Mouse (Mus musculus) forebrain, embryonic 12.5 days (tissue): ENCODE measurements at regions not wholly inside any gene's neighbourhood (a gene's known extent, or its start where the extent isn't known, plus 50 kb on each side); places are given as distances from the start of the nearest gene placed in this dataset.
A peak's percentile ranks its signal among the peaks of the same experiment; 100 is the strongest.

Experiments used
- ATAC-seq: fragments of 200-750 bp; cut with Nextera tagmentation; 2 replicates; pipeline ENCODE4 v1.8.0; 2017; ENCODE audit warnings: moderate TSS enrichment; ENCODE audit not compliant: low FRiP score
- H3K27ac ChIP-seq: fragments of 300-500 bp; sonication (generic); 2 replicates; pipeline ENCODE4 v1.5.1; 2016; ENCODE audit warnings: mild to moderate bottlenecking
- H3K27me3 ChIP-seq: fragments of 300-500 bp; sonication (generic); 2 replicates; pipeline ENCODE4 v1.6.1; 2016; ENCODE audit warnings: mild to moderate bottlenecking
- H3K36me3 ChIP-seq: fragments of 300-500 bp; sonication (generic); replicated peaks from 2 replicates; pipeline ENCODE4 v1.6.1; 2016; ENCODE audit warnings: mild to moderate bottlenecking
- H3K4me1 ChIP-seq: fragments of 300-500 bp; sonication (generic); 2 replicates; pipeline ENCODE4 v1.6.1; 2016
- H3K4me2 ChIP-seq: fragments of 300-500 bp; sonication (generic); 2 replicates; pipeline ENCODE4 v1.6.1; 2016; ENCODE audit warnings: mild to moderate bottlenecking, moderate library complexity
- H3K4me3 ChIP-seq: fragments of 300-500 bp; sonication (generic); replicated peaks from 2 replicates; pipeline ENCODE4 v1.5.1; 2016; ENCODE audit warnings: mild to moderate bottlenecking
- H3K9ac ChIP-seq: fragments of 300-500 bp; sonication (generic); 2 replicates; pipeline ENCODE4 v1.6.1; 2016; ENCODE audit warnings: mild to moderate bottlenecking
- H3K9me3 ChIP-seq: fragments of 300-500 bp; sonication (generic); 2 replicates; pipeline ENCODE4 v1.6.1; 2016
- WGBS: fragments of 180-500 bp; shearing (Covaris S2); methylation state at CpG from one replicate; pipeline ENCODE4 v1.1.7; 2016; 5-methylcytosine and 5-hydroxymethylcytosine counted together

- 91% methylated on average over 12 of the region's 12 CpGs for WGBS
- no peak overlapping the region for H3K4me3 ChIP-seq
- no peak for ATAC-seq
These were observed 333.2 kb upstream of the Smc2 start for GRCm38 (mm10) chr4:52105887-52106286.

GRCm38 (mm10) chr4:52117765-52118290 is 321.2 kb upstream of the Smc2 start:
- no peak overlapping the region for H3K4me3 ChIP-seq
- H3K27me3 ChIP-seq: no peaks in the 10 kb centered on the region
- H3K9ac ChIP-seq: no peak overlapping the region
- no peaks in the 10 kb centered on the region for H3K9me3 ChIP-seq
- H3K4me1 ChIP-seq: no peaks in the 10 kb centered on the region
- H3K4me2 ChIP-seq: no peak overlapping the region
- ATAC-seq: no peak
- no peaks in the 10 kb centered on the region for H3K36me3 ChIP-seq
- 77% methylated on average over 4 of the region's 4 CpGs for WGBS
- no peak overlapping the region for H3K27ac ChIP-seq

More at GRCm38 (mm10) chr4:52105887-52106286, 333.2 kb upstream of the Smc2 start:
- Histone ChIP-seq H3K9me3 (no peaks in the 10 kb centered on the region), H3K9ac (no peak overlapping the region), H3K27ac (no peak overlapping the region), H3K36me3 (no peaks in the 10 kb centered on the region), H3K4me2 (no peak overlapping the region), H3K4me1 (no peaks in the 10 kb centered on the region), H3K27me3 (no peaks in the 10 kb centered on the region)

- Histone ChIP-seq H3K4me1 (no peaks in the 10 kb centered on the region), H3K36me3 (no peaks in the 10 kb centered on the region), H3K27ac (no peak overlapping the region), H3K4me2 (no peak overlapping the region), H3K9me3 (no peaks in the 10 kb centered on the region), H3K27me3 (no peaks in the 10 kb centered on the region), H3K9ac (no peak overlapping the region), H3K4me3 (no peak overlapping the region)
- ATAC-seq: no peak
- 54% methylated on average over 3 of the region's 3 CpGs for WGBS
These were observed 320.5 kb upstream of the Smc2 start for GRCm38 (mm10) chr4:52118439-52119072.

GRCm38 (mm10) chr4:52152565-52153164 is 286.4 kb upstream of the Smc2 start:
- Histone ChIP-seq H3K27me3 (no peaks in the 10 kb centered on the region), H3K4me3 (no peak overlapping the region), H3K4me1 (no peaks in the 10 kb centered on the region), H3K36me3 (no peaks in the 10 kb centered on the region), H3K4me2 (no peak overlapping the region), H3K9ac (no peak overlapping the region), H3K27ac (no peak overlapping the region), H3K9me3 (no peaks in the 10 kb centered on the region)
- ATAC-seq: no peak
- 85% methylated on average over 6 of the region's 6 CpGs for WGBS

GRCm38 (mm10) chr4:52176240-52176639 is 262.8 kb upstream of the Smc2 start:
- Histone ChIP-seq H3K27ac (no peak overlapping the region), H3K4me3 (no peak overlapping the region), H3K27me3 (no peaks in the 10 kb centered on the region), H3K4me2 (no peak overlapping the region), H3K9ac (no peak overlapping the region), H3K36me3 (no peaks in the 10 kb centered on the region), H3K9me3 (no peaks in the 10 kb centered on the region), H3K4me1 (no peaks in the 10 kb centered on the region)
- 80% methylated on average over 4 of the region's 4 CpGs for WGBS
- no peak for ATAC-seq

GRCm38 (mm10) chr4:52197777-52198176 is 241.3 kb upstream of the Smc2 start:
- WGBS: 89% methylated on average over 3 of the region's 3 CpGs
- no peaks in the 10 kb centered on the region for H3K36me3 ChIP-seq
- H3K27me3 ChIP-seq: no peaks in the 10 kb centered on the region
- no peaks in the 10 kb centered on the region for H3K9me3 ChIP-seq
- no peak overlapping the region for H3K4me3 ChIP-seq
- no peaks in the 10 kb centered on the region for H3K4me1 ChIP-seq
- ATAC-seq: no peak
- no peak overlapping the region for H3K9ac ChIP-seq
- H3K27ac ChIP-seq: no peak overlapping the region
- H3K4me2 ChIP-seq: no peak overlapping the region

- Histone ChIP-seq H3K27me3 (no peaks in the 10 kb centered on the region), H3K4me2 (no peak overlapping the region), H3K36me3 (no peaks in the 10 kb centered on the region), H3K4me3 (no peak overlapping the region), H3K9me3 (no peaks in the 10 kb centered on the region), H3K9ac (no peak overlapping the region), H3K27ac (no peak overlapping the region), H3K4me1 (peaks cover 8% of the 10 kb centered on the region; the same call in 1 of the 2 replicates)
- ATAC-seq: no peak
These were observed 228.4 kb upstream of the Smc2 start for GRCm38 (mm10) chr4:52210601-52211000.

GRCm38 (mm10) chr4:52211022-52211421 is 228.0 kb upstream of the Smc2 start:
- no peak overlapping the region for H3K9ac ChIP-seq
- no peaks in the 10 kb centered on the region for H3K27me3 ChIP-seq
- H3K4me2 ChIP-seq: no peak overlapping the region
- peak; percentile 34; the same call in 1 of the 2 replicates for ATAC-seq
- no peak overlapping the region for H3K4me3 ChIP-seq
- no peak overlapping the region for H3K27ac ChIP-seq
- no peaks in the 10 kb centered on the region for H3K9me3 ChIP-seq
- 41% methylated on average over 5 of the region's 5 CpGs for WGBS
- H3K36me3 ChIP-seq: no peaks in the 10 kb centered on the region
- H3K4me1 ChIP-seq: peaks cover 8% of the 10 kb centered on the region; the same call in 1 of the 2 replicates

- no peaks in the 10 kb centered on the region for H3K27me3 ChIP-seq
- H3K4me2 ChIP-seq: no peak overlapping the region
- peaks cover 8% of the 10 kb centered on the region; the same call in 1 of the 2 replicates for H3K4me1 ChIP-seq
- no peak overlapping the region for H3K4me3 ChIP-seq
- no peak overlapping the region for H3K27ac ChIP-seq
- 32% methylated on average over 3 of the region's 3 CpGs for WGBS
- H3K36me3 ChIP-seq: no peaks in the 10 kb centered on the region
- no peaks in the 10 kb centered on the region for H3K9me3 ChIP-seq
- H3K9ac ChIP-seq: no peak overlapping the region
- peak; percentile 83 for ATAC-seq
These were observed 225.7 kb upstream of the Smc2 start for GRCm38 (mm10) chr4:52213363-52213762.
